Mouse (Mus musculus): ENCODE measurements around the gene Ctdspl.
A peak's percentile ranks its signal among the peaks of the same experiment; 100 is the strongest.

- no peak for TF ChIP-seq MYOD1 (IDR thresholded peaks at IDR 0.05; ENCODE audit: control insufficient read depth in 1 of 3, insufficient read length in 2 of 3, low read depth in 2 of 3)
- TF ChIP-seq TCF3 (IDR thresholded peaks at IDR 0.05; ENCODE audit: insufficient read length, low read depth): no peak
- no peak for TF ChIP-seq MYOG (IDR thresholded peaks at IDR 0.05; ENCODE audit: control insufficient read depth in 1 of 3, insufficient read depth in 1 of 3, insufficient read length in 2 of 3, low read depth in 2 of 3)
- TF ChIP-seq USF1 (IDR thresholded peaks at IDR 0.05; ENCODE audit: low read depth): peak; percentile 57
- no peak for TF ChIP-seq TCF12 (IDR thresholded peaks at IDR 0.05; ENCODE audit: insufficient read depth, poor library complexity, severe bottlenecking)
- TF ChIP-seq POLR2A (IDR thresholded peaks at IDR 0.05; ENCODE audit: insufficient read length, low read depth): no peak
- TF ChIP-seq CEBPB (IDR thresholded peaks at IDR 0.05; ENCODE audit: insufficient read depth, poor library complexity, severe bottlenecking): no peak
- TF ChIP-seq MAX (IDR thresholded peaks at IDR 0.05; ENCODE audit: low read depth): no peak
Measured at GRCm38 (mm10) chr9:118937515-118937914, 11.3 kb downstream of the Ctdspl start.

Data from myocyte (in vitro differentiated cells).